Mouse (Mus musculus) lung, embryonic 15.5 days (tissue): ENCODE measurements at regions not wholly inside any gene's neighbourhood (a gene's known extent, or its start where the extent isn't known, plus 50 kb on each side); places are given as distances from the start of the nearest gene placed in this dataset.

Experiments used
- ATAC-seq: fragments of 200-750 bp; cut with Nextera tagmentation; 2 replicates; pipeline ENCODE4 v1.8.0; 2017; ENCODE audit warnings: moderate number of reproducible peaks, borderline replicate concordance; ENCODE audit not compliant: low FRiP score, low TSS enrichment; ENCODE audit errors: extremely low read depth
- H3K27ac ChIP-seq: fragments of 300-500 bp; sonication (generic); 2 replicates; pipeline ENCODE4 v1.5.1; 2015; ENCODE audit warnings: moderate library complexity, mild to moderate bottlenecking, inconsistent platforms
- H3K27me3 ChIP-seq: fragments of 300-500 bp; sonication (generic); 2 replicates; pipeline ENCODE4 v1.6.1; 2015; ENCODE audit warnings: inconsistent platforms
- H3K36me3 ChIP-seq: fragments of 300-500 bp; sonication (generic); 2 replicates; pipeline ENCODE4 v1.6.1; 2015; ENCODE audit warnings: inconsistent platforms
- H3K4me1 ChIP-seq: fragments of 300-500 bp; sonication (generic); 2 replicates; pipeline ENCODE4 v1.6.1; 2015; ENCODE audit warnings: inconsistent platforms
- H3K4me2 ChIP-seq: fragments of 300-500 bp; sonication (generic); 2 replicates; pipeline ENCODE4 v1.6.1; 2015; ENCODE audit warnings: inconsistent platforms, mild to moderate bottlenecking, moderate library complexity
- H3K4me3 ChIP-seq: fragments of 300-500 bp; sonication (generic); 2 replicates; pipeline ENCODE4 v1.5.1; 2015; ENCODE audit warnings: mild to moderate bottlenecking, inconsistent platforms
- H3K9ac ChIP-seq: fragments of 300-500 bp; sonication (generic); 2 replicates; pipeline ENCODE4 v1.6.1; 2015; ENCODE audit warnings: inconsistent platforms
- H3K9me3 ChIP-seq: fragments of 300-500 bp; sonication (generic); 2 replicates; pipeline ENCODE4 v1.6.1; 2016; ENCODE audit warnings: inconsistent platforms
- whole genome bisulfite sequencing: fragments of 180-500 bp; shearing (Covaris S2); methylation state at CpG from one replicate; pipeline ENCODE4 v1.1.7; 2015; 5-methylcytosine and 5-hydroxymethylcytosine counted together

DNA sequence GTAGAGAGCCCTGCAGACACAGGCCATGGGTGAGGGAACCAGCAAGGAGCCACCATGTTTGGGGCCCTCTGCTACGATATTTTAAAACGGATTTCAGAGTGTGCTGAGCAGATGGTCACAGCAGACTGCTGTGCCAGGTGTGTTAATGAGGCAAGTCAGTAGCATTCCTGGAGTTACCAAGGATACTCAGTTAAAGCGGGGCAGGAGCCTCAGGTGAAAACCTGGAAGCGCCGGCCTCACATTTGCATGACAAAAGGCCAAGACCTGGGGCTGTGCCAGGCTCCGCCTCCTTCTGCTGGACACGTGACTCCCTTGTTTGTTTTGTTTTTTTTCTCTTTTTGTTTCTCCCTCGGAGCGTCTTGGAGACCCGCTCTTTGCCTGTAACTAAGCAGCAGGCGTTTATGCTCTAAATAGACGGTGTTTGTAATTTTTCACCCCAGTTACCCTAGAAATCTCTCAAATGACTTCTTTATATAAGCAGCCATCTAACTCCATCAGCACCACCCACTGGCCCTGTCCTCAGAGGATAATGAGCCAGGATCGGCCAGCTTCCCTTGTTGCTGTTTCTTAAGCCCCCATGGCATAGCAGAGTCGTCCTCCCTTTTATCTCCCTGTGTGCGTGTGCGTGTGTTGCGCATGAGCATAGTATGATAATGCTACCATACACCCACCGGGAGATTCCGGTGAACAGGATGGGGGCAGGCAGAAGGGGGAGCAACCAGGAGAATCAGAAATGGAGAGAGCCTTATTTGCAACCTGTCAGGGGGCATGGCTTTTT lies 166.9 kb upstream of the Gm3448 start:
- H3K27ac ChIP-seq = no peak overlapping the region
- H3K9me3 ChIP-seq = no peaks in the 10 kb centered on the region
- H3K36me3 ChIP-seq = no peaks in the 10 kb centered on the region
- H3K27me3 ChIP-seq = no peaks in the 10 kb centered on the region
- H3K4me2 ChIP-seq = peak overlapping the region; percentile 47
- peak; percentile 56; the same call in 1 of the 2 replicates for ATAC-seq
- WGBS = 9% methylated on average over 19 of the region's 19 CpGs
- no peak overlapping the region for H3K9ac ChIP-seq
- peak overlapping the region; percentile 27 for H3K4me3 ChIP-seq
- peaks cover 10% of the 10 kb centered on the region for H3K4me1 ChIP-seq

GRCm38 (mm10) chr17:15207182-15208029 lies 166.1 kb upstream of the Gm3448 start:
- H3K27me3 ChIP-seq = no peaks in the 10 kb centered on the region
- 47% methylated on average over 24 of the region's 24 CpGs for WGBS
- H3K36me3 ChIP-seq = no peaks in the 10 kb centered on the region
- H3K4me1 ChIP-seq = peaks cover 10% of the 10 kb centered on the region
- peak overlapping the region; percentile 47 for H3K4me2 ChIP-seq
- H3K9ac ChIP-seq = no peak overlapping the region
- H3K9me3 ChIP-seq = no peaks in the 10 kb centered on the region
- ATAC-seq = peak; percentile 50; the same call in 1 of the 2 replicates
- H3K27ac ChIP-seq = no peak overlapping the region
- peak overlapping the region; percentile 27; the same call in 1 of the 2 replicates for H3K4me3 ChIP-seq

DNA sequence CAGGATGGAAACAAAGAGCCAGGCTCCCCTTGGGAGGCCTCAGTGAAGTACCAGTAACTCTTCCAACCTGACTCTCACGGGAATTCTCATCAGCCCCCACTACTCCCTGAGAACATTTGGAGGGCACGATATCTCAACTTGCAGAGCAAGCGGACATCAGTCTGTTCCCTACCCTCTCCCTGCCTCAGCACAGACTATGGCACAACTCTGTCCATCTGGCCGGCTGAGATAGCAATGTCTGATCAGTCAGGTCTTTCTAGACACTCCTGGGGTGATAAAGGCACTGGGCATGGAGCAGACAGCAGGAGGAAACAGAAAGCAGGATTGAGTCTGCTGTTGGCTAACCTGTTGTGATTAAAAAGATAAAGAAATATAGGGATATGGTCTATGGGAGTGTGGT lies 164.5 kb upstream of the Gm3448 start:
- H3K4me2 ChIP-seq = no peak overlapping the region
- WGBS = 70% methylated on average over 4 of the region's 4 CpGs
- H3K27ac ChIP-seq = no peak overlapping the region
- ATAC-seq = no peak
- no peak overlapping the region for H3K4me3 ChIP-seq
- H3K36me3 ChIP-seq = no peaks in the 10 kb centered on the region
- H3K27me3 ChIP-seq = no peaks in the 10 kb centered on the region
- H3K4me1 ChIP-seq = peaks cover 10% of the 10 kb centered on the region
- no peak overlapping the region for H3K9ac ChIP-seq
- no peaks in the 10 kb centered on the region for H3K9me3 ChIP-seq

GRCm38 (mm10) chr17:15204524-15204923 lies 163.2 kb upstream of the Gm3448 start:
- H3K4me1 ChIP-seq = peaks cover 10% of the 10 kb centered on the region
- WGBS = 79% methylated on average over 1 of the region's 1 CpGs

GRCm38 (mm10) chr17:15199235-15199634 lies 157.9 kb upstream of the Gm3448 start:
- 64% methylated on average over 3 of the region's 3 CpGs for WGBS
- Histone ChIP-seq H3K4me1 (peaks cover 11% of the 10 kb centered on the region), H3K27me3 (no peaks in the 10 kb centered on the region), H3K9me3 (no peaks in the 10 kb centered on the region), H3K4me3 (no peak overlapping the region), H3K9ac (no peak overlapping the region), H3K27ac (no peak overlapping the region), H3K4me2 (no peak overlapping the region), H3K36me3 (no peaks in the 10 kb centered on the region)
- no peak for ATAC-seq

More at GRCm38 (mm10) chr17:15204524-15204923, 163.2 kb upstream of the Gm3448 start:
- no peak overlapping the region for H3K27ac ChIP-seq
- no peak overlapping the region for H3K9ac ChIP-seq
- H3K36me3 ChIP-seq = no peaks in the 10 kb centered on the region
- ATAC-seq = no peak
- no peak overlapping the region for H3K4me3 ChIP-seq
- no peaks in the 10 kb centered on the region for H3K27me3 ChIP-seq
- H3K4me2 ChIP-seq = no peak overlapping the region
- no peaks in the 10 kb centered on the region for H3K9me3 ChIP-seq

- ATAC-seq = no peak
- no peak overlapping the region for H3K9ac ChIP-seq
These were observed 156.0 kb upstream of the Gm3448 start for GRCm38 (mm10) chr17:15197361-15197760.

DNA sequence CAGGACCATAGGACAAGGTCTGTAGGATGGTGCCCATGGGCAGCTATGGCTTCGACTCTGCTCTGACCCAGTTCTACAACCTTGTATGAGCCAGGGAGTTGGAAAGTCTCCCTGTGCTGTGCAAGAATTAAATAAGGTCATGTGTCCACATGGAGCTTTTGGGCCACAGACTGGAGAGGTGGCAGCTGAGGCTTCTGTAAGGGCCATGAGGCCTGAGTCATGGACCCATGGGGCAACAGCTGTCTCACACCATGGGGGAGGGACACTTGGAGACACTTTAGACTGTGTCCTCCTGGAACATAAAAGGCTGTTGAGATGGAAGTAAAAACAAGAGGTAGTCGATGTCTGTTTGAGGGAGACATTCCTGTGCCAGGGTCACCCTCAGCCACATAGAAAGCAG lies 154.5 kb upstream of the Gm3448 start:
- no peak overlapping the region for H3K27ac ChIP-seq
- H3K9me3 ChIP-seq = no peaks in the 10 kb centered on the region
- no peaks in the 10 kb centered on the region for H3K27me3 ChIP-seq
- H3K36me3 ChIP-seq = no peaks in the 10 kb centered on the region
- ATAC-seq = no peak
- no peak overlapping the region for H3K4me3 ChIP-seq
- 67% methylated on average over 2 of the region's 2 CpGs for WGBS
- H3K9ac ChIP-seq = no peak overlapping the region
- H3K4me1 ChIP-seq = peaks cover 34% of the 10 kb centered on the region
- no peak overlapping the region for H3K4me2 ChIP-seq

More at GRCm38 (mm10) chr17:15197361-15197760, 156.0 kb upstream of the Gm3448 start:
- no peak overlapping the region for H3K4me3 ChIP-seq
- WGBS = 78% methylated on average over 6 of the region's 6 CpGs
- no peak overlapping the region for H3K27ac ChIP-seq
- H3K4me2 ChIP-seq = no peak overlapping the region
- no peaks in the 10 kb centered on the region for H3K9me3 ChIP-seq
- no peaks in the 10 kb centered on the region for H3K36me3 ChIP-seq
- no peaks in the 10 kb centered on the region for H3K27me3 ChIP-seq
- peaks cover 29% of the 10 kb centered on the region for H3K4me1 ChIP-seq

DNA sequence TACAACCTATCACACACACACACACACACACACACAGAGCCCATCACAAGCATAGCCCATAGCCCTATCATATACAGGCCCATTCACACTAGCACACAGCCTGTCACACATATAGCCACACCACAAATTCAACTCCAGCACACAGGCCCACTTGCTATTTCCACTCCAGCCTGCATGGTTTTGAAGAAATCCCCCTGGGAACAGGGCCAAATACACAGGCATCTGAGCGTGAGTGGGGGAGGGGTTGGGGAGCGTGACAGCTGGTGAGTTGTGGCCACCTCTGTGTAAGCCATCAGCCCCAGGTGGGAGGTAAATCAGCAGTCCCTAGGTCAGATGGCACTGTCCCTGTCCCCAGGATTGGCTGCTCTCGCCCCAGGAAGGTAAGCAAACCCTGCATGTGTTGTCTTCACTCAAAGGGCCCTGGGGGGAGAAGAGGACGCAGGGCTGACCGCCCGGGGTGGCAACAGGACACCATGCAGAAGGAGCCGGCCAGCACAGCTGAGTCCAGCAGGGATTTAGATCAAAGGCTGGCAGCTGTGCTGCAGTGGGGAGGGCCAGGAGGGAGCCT lies 153.6 kb upstream of the Gm3448 start:
- Histone ChIP-seq H3K4me3 (no peak overlapping the region), H3K36me3 (no peaks in the 10 kb centered on the region), H3K9me3 (no peaks in the 10 kb centered on the region), H3K4me1 (peaks cover 34% of the 10 kb centered on the region), H3K27ac (peak overlapping the region; percentile 5; the same call in 1 of the 2 replicates), H3K4me2 (no peak overlapping the region), H3K9ac (no peak overlapping the region), H3K27me3 (no peaks in the 10 kb centered on the region)
- 15% methylated on average over 7 of the region's 7 CpGs for WGBS
- ATAC-seq = peak; percentile 48

DNA sequence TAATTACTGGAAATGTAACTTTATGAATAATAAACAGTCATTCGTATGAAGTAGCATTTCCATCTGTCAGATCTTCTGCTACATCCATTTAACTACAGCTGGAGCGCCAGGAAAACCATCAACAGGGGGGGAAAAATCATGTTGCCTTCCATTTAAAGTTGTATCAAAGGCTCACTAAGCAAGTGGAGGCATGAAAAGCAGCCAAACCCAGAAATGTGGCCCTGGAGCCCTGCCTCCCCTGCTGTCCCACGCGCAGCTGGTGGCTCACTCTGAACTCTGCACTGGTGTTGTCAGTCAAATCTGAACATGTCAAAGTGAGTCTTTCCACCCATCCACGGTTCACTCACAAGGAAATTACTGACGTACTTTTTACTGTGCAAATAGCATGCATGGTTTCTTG lies 152.5 kb upstream of the Gm3448 start:
- ATAC-seq = no peak
- H3K9ac ChIP-seq = no peak overlapping the region
- H3K4me3 ChIP-seq = no peak overlapping the region
- no peak overlapping the region; the same call in 1 of the 2 replicates for H3K27ac ChIP-seq
- H3K9me3 ChIP-seq = no peaks in the 10 kb centered on the region
- no peaks in the 10 kb centered on the region for H3K27me3 ChIP-seq
- WGBS = 72% methylated on average over 6 of the region's 6 CpGs
- H3K4me1 ChIP-seq = peaks cover 34% of the 10 kb centered on the region
- no peak overlapping the region for H3K4me2 ChIP-seq
- H3K36me3 ChIP-seq = no peaks in the 10 kb centered on the region

DNA sequence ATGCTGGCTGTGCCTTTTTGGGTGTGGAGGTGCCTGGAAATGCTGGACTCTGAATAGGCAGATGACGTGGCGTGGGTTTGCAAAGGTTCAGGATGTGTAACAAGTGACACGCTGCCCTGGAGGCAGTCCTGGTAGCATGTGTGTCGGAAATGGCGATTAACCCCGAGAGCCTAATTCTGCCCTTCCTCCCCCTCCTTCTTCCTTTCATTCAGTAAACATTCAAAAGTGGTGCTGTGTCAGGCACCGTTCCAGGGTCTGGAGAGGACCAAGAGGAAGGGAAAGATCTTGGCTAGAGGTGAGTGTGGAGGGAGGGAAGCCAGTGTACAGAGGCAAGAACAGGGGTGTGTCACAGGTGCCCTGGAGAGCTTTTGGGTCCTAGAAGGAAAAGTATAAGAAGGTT lies 151.5 kb upstream of the Gm3448 start:
- H3K36me3 ChIP-seq = no peaks in the 10 kb centered on the region
- no peaks in the 10 kb centered on the region for H3K9me3 ChIP-seq
- peak; percentile 47; the same call in 1 of the 2 replicates for ATAC-seq
- no peak overlapping the region for H3K9ac ChIP-seq
- peak overlapping the region; percentile 41 for H3K27ac ChIP-seq
- H3K4me1 ChIP-seq = peaks cover 34% of the 10 kb centered on the region
- WGBS = 14% methylated on average over 7 of the region's 7 CpGs
- no peak overlapping the region for H3K4me3 ChIP-seq
- H3K27me3 ChIP-seq = no peaks in the 10 kb centered on the region
- peak overlapping the region; percentile 26 for H3K4me2 ChIP-seq

DNA sequence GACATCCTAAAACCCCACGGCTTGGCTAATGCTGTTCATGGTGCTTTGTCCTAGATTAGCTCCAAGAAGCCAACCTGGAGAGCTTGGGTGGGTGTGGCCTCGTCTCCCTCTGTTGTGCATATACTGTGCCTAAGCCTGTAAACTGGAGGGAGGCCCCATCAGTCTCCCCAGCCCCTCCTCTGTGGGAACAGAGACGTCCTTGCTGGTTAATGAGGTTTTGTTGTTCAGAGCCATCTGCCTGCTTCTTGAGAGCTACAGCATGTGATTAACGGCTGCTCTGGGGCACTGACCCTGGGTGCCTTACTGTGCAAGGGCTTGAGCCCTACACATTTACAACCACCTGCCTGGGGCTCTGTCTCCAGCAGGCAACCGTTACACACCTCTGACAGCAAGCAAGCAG lies 143.9 kb upstream of the Gm3448 start:
- Histone ChIP-seq H3K36me3 (no peaks in the 10 kb centered on the region), H3K4me3 (no peak overlapping the region), H3K9ac (no peak overlapping the region), H3K9me3 (no peaks in the 10 kb centered on the region), H3K4me2 (no peak overlapping the region), H3K27ac (no peak overlapping the region), H3K27me3 (peaks cover 5% of the 10 kb centered on the region; the same call in 1 of the 2 replicates), H3K4me1 (no peaks in the 10 kb centered on the region)
- WGBS = 24% methylated on average over 5 of the region's 5 CpGs
- no peak for ATAC-seq
